Mouse (Mus musculus) ovary, postnatal 14 days (tissue): ENCODE data around the gene 2010111I01Rik.

ENCODE experiments used
- DNase-seq: peaks from one replicate; pipeline ENCODE4 v3.0.0; 2022; ENCODE audit warnings: low spot score

The 2010111I01Rik gene

DNA sequence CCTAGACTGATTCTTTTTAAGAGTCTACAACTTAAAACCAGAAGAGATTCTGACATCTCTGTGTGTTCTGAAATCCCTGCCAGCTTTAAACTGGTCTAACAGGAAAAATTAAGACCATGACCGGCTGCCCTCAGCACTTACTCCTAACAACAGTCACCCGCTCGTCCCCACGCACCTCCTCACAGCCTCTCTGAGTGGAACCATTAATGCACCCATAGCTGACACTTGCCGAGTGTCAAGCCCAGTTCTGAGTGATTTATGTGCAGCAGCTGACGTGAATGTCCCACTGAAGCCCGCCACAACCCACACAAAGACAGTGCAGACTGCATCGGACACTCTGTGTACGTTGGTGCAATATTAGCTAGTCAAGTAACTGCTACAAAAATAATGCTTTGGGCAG, 280.5 kb downstream of the 2010111I01Rik start:
- DNase-seq, result no peak

DNA sequence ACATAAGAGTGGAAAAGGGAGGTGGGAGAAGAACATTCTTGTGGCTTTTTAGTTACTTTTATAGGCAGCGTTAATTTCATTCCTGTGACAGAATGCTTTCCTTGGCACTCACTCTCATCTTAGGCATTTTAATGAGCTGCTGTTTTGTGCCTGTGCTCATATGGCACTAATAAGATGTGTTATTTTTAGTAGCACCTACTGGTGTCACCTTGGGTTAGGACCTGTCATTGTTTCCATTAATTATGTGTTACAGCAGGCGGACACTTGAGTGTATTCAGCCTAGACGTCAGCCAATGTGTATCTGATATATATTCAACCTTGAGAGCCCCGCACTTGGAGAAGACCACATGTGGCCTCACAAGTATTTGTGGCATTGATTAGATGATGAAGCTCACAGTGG, 281.1 kb downstream of the 2010111I01Rik start:
- no peak for DNase-seq

GRCm38 (mm10) chr13:63246332-63246940, 281.7 kb downstream of the 2010111I01Rik start:
- DNase-seq, result no peak

- DNase-seq, result no peak
Measured at GRCm38 (mm10) chr13:63247041-63247440, 282.3 kb downstream of the 2010111I01Rik start.

- no peak for DNase-seq
Measured at GRCm38 (mm10) chr13:63247631-63248030, 282.9 kb downstream of the 2010111I01Rik start.

GRCm38 (mm10) chr13:63248318-63248717, 283.6 kb downstream of the 2010111I01Rik start:
- no peak for DNase-seq

- DNase-seq, result no peak
Measured at GRCm38 (mm10) chr13:63249171-63249570, 284.5 kb downstream of the 2010111I01Rik start.

DNA sequence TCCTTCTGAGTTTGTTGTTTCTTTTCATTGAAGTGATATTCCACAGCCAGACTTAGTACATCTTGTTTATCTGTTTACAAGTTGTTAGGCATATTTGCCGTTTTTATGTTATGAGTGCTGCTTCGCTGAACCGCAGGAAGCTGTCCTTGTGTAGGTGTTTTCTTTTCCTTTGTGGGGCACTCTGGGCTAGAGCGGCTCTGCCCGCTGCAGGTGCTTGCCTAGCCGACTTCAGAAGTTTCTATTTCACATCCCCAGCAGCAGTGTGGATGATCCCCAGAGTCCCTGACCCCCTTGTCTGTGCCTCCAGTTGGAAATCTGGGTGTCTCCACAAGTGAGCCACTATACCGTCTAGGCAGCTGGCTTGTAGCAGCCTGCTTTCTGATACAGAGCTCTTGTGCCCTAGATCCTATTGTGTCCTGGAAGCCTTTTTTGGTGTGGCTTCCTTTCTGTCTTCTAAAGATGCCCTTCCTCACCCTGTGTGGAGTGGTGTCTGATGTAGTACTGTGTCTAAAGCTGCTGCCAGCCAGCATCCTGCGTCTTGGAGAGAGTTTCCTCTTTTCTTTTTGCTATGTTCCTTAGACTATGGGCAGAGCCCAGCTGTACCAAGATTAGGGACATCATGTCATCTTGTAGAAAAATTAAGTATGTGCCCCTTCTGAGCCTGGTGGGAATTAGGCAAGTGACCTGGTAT, 285.2 kb downstream of the 2010111I01Rik start:
- no peak for DNase-seq

- DNase-seq, result no peak
Measured at GRCm38 (mm10) chr13:63250441-63250980, 285.8 kb downstream of the 2010111I01Rik start.

- no peak for DNase-seq
Measured at GRCm38 (mm10) chr13:63251118-63251889, 286.6 kb downstream of the 2010111I01Rik start.

GRCm38 (mm10) chr13:63252295-63253010, 287.8 kb downstream of the 2010111I01Rik start:
- DNase-seq, result no peak

DNA sequence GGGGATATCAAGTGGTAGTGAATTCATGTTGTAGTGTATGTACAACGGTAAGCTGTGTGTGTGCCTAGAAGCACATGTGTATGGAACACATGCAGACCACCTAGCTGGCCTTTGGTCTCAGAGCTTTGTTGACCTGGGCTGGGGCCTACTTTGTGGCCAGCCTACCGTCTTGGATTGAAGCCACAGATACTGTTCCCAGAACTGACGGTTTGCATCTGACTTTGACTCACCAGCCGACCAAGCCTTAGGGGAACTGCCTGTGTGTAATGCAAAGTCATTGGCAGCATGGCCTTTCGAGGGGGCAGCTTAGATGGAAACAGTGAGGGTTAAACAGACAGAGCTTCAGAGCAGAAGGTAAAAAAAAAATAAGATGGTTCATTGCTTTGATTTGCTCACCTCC, 288.5 kb downstream of the 2010111I01Rik start:
- no peak for DNase-seq

GRCm38 (mm10) chr13:63253886-63254636, 289.4 kb downstream of the 2010111I01Rik start:
- DNase-seq, result no peak

GRCm38 (mm10) chr13:63255519-63256011, 290.9 kb downstream of the 2010111I01Rik start:
- no peak for DNase-seq

DNA sequence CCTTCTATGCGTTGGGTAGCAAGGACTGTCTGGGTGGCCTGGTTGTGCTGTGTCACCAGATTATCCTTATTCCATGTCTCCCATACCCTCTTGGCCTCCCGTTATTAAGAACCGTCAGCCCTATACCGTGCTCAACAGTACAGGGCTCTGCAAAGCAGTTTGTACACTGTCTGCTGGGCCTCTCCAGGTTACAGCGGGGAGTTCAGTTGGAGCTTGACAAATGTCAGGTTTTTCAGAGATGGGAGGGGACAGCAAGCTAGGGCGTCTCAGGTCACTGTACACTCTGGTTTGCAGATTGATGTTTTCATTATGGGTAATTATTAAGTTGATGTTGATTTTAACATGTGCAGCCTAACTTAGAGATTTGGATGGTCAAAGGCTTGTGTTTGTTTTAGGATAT, 291.5 kb downstream of the 2010111I01Rik start:
- no peak for DNase-seq

- no peak for DNase-seq
Measured at GRCm38 (mm10) chr13:63256807-63257206, 292.1 kb downstream of the 2010111I01Rik start.

DNA sequence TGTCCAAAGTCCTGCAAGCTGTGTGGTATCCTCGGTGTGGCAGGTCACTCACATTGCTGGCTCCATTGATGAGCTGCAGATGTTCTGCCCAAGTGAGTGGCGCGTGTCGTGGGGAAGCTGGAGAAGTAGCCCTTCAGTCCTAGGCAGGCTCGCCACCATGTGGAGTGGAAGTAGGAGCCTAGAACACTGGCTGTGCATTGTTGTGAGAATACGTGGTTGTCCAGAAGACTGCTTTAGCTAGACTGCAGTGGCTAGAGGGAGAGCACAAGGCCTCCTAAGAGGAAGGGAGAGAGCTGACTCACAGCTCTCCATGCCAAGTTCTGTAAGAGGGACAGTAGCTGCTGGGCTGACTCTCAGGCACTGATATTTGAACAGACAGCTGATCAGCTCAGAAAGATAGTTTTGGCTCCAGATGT, 293.5 kb downstream of the 2010111I01Rik start:
- DNase-seq, result no peak

GRCm38 (mm10) chr13:63258671-63259070, 294.0 kb downstream of the 2010111I01Rik start:
- no peak for DNase-seq

- no peak for DNase-seq
Measured at GRCm38 (mm10) chr13:63260133-63260532, 295.4 kb downstream of the 2010111I01Rik start.

DNA sequence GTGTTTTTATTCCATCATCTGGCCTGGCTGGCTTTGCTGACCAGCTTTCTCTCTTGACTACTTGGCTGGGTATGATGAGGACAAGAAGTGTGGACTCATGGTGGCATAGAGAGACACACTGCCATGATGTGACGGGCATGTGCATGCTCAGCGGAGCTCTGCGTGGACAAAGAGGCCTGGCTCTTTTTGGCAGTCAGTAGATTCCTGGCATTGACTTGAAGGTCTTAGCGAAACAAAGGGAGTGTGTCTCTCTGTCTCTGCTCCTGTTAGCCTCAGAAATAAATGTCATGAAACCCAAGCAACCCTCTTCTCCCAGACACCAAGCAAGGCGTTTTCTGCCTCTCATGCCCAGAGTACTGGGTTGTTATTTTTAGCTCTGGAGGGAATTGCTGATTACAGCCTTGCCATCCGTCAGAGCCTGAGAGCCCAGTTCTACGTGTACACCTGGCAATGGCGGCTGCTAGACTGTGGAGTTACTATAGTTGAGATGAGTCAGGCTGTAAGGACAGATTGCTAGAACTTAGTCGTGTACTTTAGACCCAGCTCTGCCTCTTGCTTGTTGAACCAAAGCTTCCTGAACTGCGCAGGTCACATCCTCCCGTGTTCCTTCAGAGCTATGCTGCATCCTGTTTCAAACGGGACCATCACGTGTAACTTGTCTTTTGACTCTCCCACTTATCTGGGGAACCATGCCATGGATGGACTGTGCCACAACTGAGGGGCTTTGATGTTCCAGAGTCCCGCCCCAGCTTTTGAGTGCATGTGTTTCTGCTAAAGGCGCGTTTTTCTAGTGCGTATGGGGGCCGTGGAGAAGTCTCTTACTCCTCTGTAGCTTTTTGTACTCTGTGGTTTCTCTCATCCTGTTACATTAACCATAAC, 296.3 kb downstream of the 2010111I01Rik start:
- DNase-seq, result no peak
